Mouse (Mus musculus): ENCODE data around the gene Ssbp3. TPM values are rescaled to one million over a fixed set of nuclear protein-coding genes. Genes with fewer than 3 reads are reported as not detected.
A peak's percentile ranks its signal among the peaks of the same experiment; 100 is the strongest.

The Ssbp3 gene
- polyA plus RNA-seq, 1 experiment from 2014 or later, result 43.3 TPM

- no peak overlapping the region for H3K9ac ChIP-seq (ENCODE audit: low read length)
- peaks cover 90% of the 10 kb centered on the region for H3K36me3 ChIP-seq (ENCODE audit: control insufficient read depth, insufficient read depth, low read length)
- H3K4me3 ChIP-seq (ENCODE audit: control insufficient read depth in 1 of 2, insufficient read depth in 1 of 2, low read depth in 1 of 2, low read length in 2 of 2), result no peak overlapping the region
- ATAC-seq (ENCODE audit: insufficient number of reproducible peaks, insufficient read depth, low FRiP score, low read depth), result no peak
- peaks cover 5 to 8% of the 10 kb centered on the region in 2 experiments; a peak in 2 of 4 replicates for H3K4me1 ChIP-seq (ENCODE audit: control insufficient read depth in 2 of 2, insufficient read depth in 2 of 2, low read length in 2 of 2)
- H3K27me3 ChIP-seq (ENCODE audit: control insufficient read depth, insufficient read depth, low read length), result no peaks in the 10 kb centered on the region
- 0 out of 4 replicates have a peak overlapping the region, but pooled peaks of 1 of the 2 experiments have one; percentile 33 for H3K27ac ChIP-seq (replicated peaks in 1 of 2; ENCODE audit: control insufficient read depth in 1 of 2, insufficient read depth in 1 of 2, low read depth in 2 of 2, low read length in 2 of 2)
- no peak overlapping the region for H3K4me2 ChIP-seq (ENCODE audit: low read length)
- H3K9me3 ChIP-seq (ENCODE audit: control insufficient read depth, low read length), result no peaks in the 10 kb centered on the region
- 57% methylated on average over 8 of the region's 8 CpGs for WGBS
These were observed 128.8 kb downstream of the Ssbp3 start for GRCm38 (mm10) chr4:107039270-107039669.

- Histone ChIP-seq H3K4me3 (ENCODE audit: control insufficient read depth in 1 of 2, insufficient read depth in 1 of 2, low read depth in 1 of 2, low read length in 2 of 2) (no peak overlapping the region), H3K27me3 (ENCODE audit: control insufficient read depth, insufficient read depth, low read length) (no peaks in the 10 kb centered on the region), H3K27ac (replicated peaks in 1 of 2; ENCODE audit: control insufficient read depth in 1 of 2, insufficient read depth in 1 of 2, low read depth in 2 of 2, low read length in 2 of 2) (no peak overlapping the region), H3K9me3 (ENCODE audit: control insufficient read depth, low read length) (no peaks in the 10 kb centered on the region), H3K9ac (ENCODE audit: low read length) (no peak overlapping the region), H3K4me1 (ENCODE audit: control insufficient read depth in 2 of 2, insufficient read depth in 2 of 2, low read length in 2 of 2) (peaks cover 5 to 8% of the 10 kb centered on the region in 2 experiments; a peak in 2 of 4 replicates), H3K36me3 (ENCODE audit: control insufficient read depth, insufficient read depth, low read length) (peaks cover 93% of the 10 kb centered on the region), H3K4me2 (ENCODE audit: low read length) (no peak overlapping the region)
- WGBS, result 86% methylated on average over 6 of the region's 6 CpGs
- no peak for ATAC-seq (ENCODE audit: insufficient number of reproducible peaks, insufficient read depth, low FRiP score, low read depth)
These were observed 131.8 kb downstream of the Ssbp3 start for GRCm38 (mm10) chr4:107042304-107042703.

- Histone ChIP-seq H3K36me3 (ENCODE audit: control insufficient read depth, insufficient read depth, low read length) (peaks cover 90% of the 10 kb centered on the region), H3K9me3 (ENCODE audit: control insufficient read depth, low read length) (no peaks in the 10 kb centered on the region), H3K4me3 (ENCODE audit: control insufficient read depth in 1 of 2, insufficient read depth in 1 of 2, low read depth in 1 of 2, low read length in 2 of 2) (no peak overlapping the region), H3K4me1 (ENCODE audit: control insufficient read depth in 2 of 2, insufficient read depth in 2 of 2, low read length in 2 of 2) (no peaks in the 10 kb centered on the region), H3K27me3 (ENCODE audit: control insufficient read depth, insufficient read depth, low read length) (no peaks in the 10 kb centered on the region), H3K4me2 (ENCODE audit: low read length) (no peak overlapping the region), H3K9ac (ENCODE audit: low read length) (no peak overlapping the region), H3K27ac (replicated peaks in 1 of 2; ENCODE audit: control insufficient read depth in 1 of 2, insufficient read depth in 1 of 2, low read depth in 2 of 2, low read length in 2 of 2) (no peak overlapping the region)
- no peak for ATAC-seq (ENCODE audit: insufficient number of reproducible peaks, insufficient read depth, low FRiP score, low read depth)
- 96% methylated on average over 13 of the region's 13 CpGs for WGBS
These were observed 134.7 kb downstream of the Ssbp3 start for GRCm38 (mm10) chr4:107045188-107045587.

- no peak overlapping the region for H3K9ac ChIP-seq (ENCODE audit: low read length)
- H3K36me3 ChIP-seq (ENCODE audit: control insufficient read depth, insufficient read depth, low read length), result peaks cover 67% of the 10 kb centered on the region
- H3K4me1 ChIP-seq (ENCODE audit: control insufficient read depth in 2 of 2, insufficient read depth in 2 of 2, low read length in 2 of 2), result no peaks in the 10 kb centered on the region
- H3K27me3 ChIP-seq (ENCODE audit: control insufficient read depth, insufficient read depth, low read length), result no peaks in the 10 kb centered on the region
- 80% methylated on average over 5 of the region's 5 CpGs for WGBS
- H3K4me3 ChIP-seq (ENCODE audit: control insufficient read depth in 1 of 2, insufficient read depth in 1 of 2, low read depth in 1 of 2, low read length in 2 of 2), result no peak overlapping the region
- no peak overlapping the region for H3K27ac ChIP-seq (replicated peaks in 1 of 2; ENCODE audit: control insufficient read depth in 1 of 2, insufficient read depth in 1 of 2, low read depth in 2 of 2, low read length in 2 of 2)
- no peak overlapping the region for H3K4me2 ChIP-seq (ENCODE audit: low read length)
- ATAC-seq (ENCODE audit: insufficient number of reproducible peaks, insufficient read depth, low FRiP score, low read depth), result no peak
- no peaks in the 10 kb centered on the region for H3K9me3 ChIP-seq (ENCODE audit: control insufficient read depth, low read length)
These were observed 137.3 kb downstream of the Ssbp3 start for GRCm38 (mm10) chr4:107047806-107048205.

- ATAC-seq (ENCODE audit: insufficient number of reproducible peaks, insufficient read depth, low FRiP score, low read depth), result no peak
- peaks cover 61% of the 10 kb centered on the region for H3K36me3 ChIP-seq (ENCODE audit: control insufficient read depth, insufficient read depth, low read length)
- no peak overlapping the region for H3K4me2 ChIP-seq (ENCODE audit: low read length)
- 96% methylated on average over 11 of the region's 11 CpGs for WGBS
- no peak overlapping the region for H3K4me3 ChIP-seq (ENCODE audit: control insufficient read depth in 1 of 2, insufficient read depth in 1 of 2, low read depth in 1 of 2, low read length in 2 of 2)
- no peaks in the 10 kb centered on the region for H3K27me3 ChIP-seq (ENCODE audit: control insufficient read depth, insufficient read depth, low read length)
- no peaks in the 10 kb centered on the region for H3K4me1 ChIP-seq (ENCODE audit: control insufficient read depth in 2 of 2, insufficient read depth in 2 of 2, low read length in 2 of 2)
- no peak overlapping the region for H3K27ac ChIP-seq (replicated peaks in 1 of 2; ENCODE audit: control insufficient read depth in 1 of 2, insufficient read depth in 1 of 2, low read depth in 2 of 2, low read length in 2 of 2)
- no peak overlapping the region for H3K9ac ChIP-seq (ENCODE audit: low read length)
- H3K9me3 ChIP-seq (ENCODE audit: control insufficient read depth, low read length), result no peaks in the 10 kb centered on the region
These were observed 138.2 kb downstream of the Ssbp3 start for GRCm38 (mm10) chr4:107048568-107049162.

DNA sequence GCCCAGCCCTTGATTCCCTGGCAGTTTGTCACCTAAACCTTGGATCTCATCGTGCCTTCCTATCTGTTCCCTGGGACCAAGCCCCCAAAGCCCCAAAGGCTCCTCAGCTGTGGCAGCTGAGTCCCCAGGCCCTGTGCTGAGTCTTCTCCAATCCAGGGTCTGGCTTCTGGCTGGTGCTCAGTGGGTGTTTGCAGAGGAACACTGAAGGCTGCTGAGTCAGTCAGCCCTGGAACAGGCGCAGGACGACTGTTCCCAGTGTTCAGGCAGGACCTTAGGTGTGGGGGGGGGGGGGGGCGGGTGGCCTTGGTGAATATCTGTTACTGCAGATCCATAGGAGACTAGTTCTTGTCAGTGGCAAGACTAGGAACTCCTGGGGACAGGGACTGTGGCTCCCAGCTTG, 141.4 kb downstream of the Ssbp3 start:
- H3K4me1 ChIP-seq (ENCODE audit: control insufficient read depth in 2 of 2, insufficient read depth in 2 of 2, low read length in 2 of 2), result no peaks in the 10 kb centered on the region
- no peak overlapping the region for H3K9ac ChIP-seq (ENCODE audit: low read length)
- H3K27ac ChIP-seq (replicated peaks in 1 of 2; ENCODE audit: control insufficient read depth in 1 of 2, insufficient read depth in 1 of 2, low read depth in 2 of 2, low read length in 2 of 2), result no peak overlapping the region
- WGBS, result 34% methylated on average over 4 of the region's 4 CpGs
- H3K4me2 ChIP-seq (ENCODE audit: low read length), result no peak overlapping the region
- peaks cover 45% of the 10 kb centered on the region for H3K36me3 ChIP-seq (ENCODE audit: control insufficient read depth, insufficient read depth, low read length)
- no peaks in the 10 kb centered on the region for H3K27me3 ChIP-seq (ENCODE audit: control insufficient read depth, insufficient read depth, low read length)
- no peak for ATAC-seq (ENCODE audit: insufficient number of reproducible peaks, insufficient read depth, low FRiP score, low read depth)
- H3K9me3 ChIP-seq (ENCODE audit: control insufficient read depth, low read length), result no peaks in the 10 kb centered on the region
- H3K4me3 ChIP-seq (ENCODE audit: control insufficient read depth in 1 of 2, insufficient read depth in 1 of 2, low read depth in 1 of 2, low read length in 2 of 2), result no peak overlapping the region

DNA sequence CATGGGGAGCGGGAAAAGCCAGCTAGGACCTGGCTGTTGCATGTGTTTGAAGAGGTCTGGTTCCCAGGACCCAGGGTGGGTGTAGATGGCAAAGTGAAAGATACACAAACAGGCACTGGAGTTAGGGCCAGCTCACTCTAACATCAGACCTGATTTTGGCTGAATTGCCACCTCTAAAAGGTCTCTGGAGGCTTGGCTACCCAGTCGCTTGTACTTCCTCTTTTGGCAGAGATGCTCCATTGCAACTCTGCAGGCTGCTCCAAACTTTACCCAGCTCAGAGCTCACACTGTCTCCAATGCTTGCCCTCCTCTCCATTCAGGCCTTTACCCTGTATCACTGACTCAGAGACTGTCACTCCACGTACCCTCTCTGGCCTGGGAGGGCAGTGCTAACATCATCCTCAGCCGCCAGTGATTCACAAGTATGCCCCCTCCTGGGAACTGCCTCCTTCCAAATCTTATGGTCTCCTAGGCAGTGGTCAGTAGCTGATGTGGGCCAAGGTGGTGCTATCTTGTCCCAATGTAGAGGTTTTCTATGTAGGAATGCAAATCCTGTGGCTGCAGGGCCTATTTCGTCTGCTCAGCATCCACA, 142.6 kb downstream of the Ssbp3 start:
- Histone ChIP-seq H3K27me3 (ENCODE audit: control insufficient read depth, insufficient read depth, low read length) (no peaks in the 10 kb centered on the region), H3K27ac (replicated peaks in 1 of 2; ENCODE audit: control insufficient read depth in 1 of 2, insufficient read depth in 1 of 2, low read depth in 2 of 2, low read length in 2 of 2) (no peak overlapping the region), H3K4me3 (ENCODE audit: control insufficient read depth in 1 of 2, insufficient read depth in 1 of 2, low read depth in 1 of 2, low read length in 2 of 2) (no peak overlapping the region), H3K4me2 (ENCODE audit: low read length) (no peak overlapping the region), H3K9ac (ENCODE audit: low read length) (no peak overlapping the region), H3K9me3 (ENCODE audit: control insufficient read depth, low read length) (no peaks in the 10 kb centered on the region), H3K4me1 (ENCODE audit: control insufficient read depth in 2 of 2, insufficient read depth in 2 of 2, low read length in 2 of 2) (no peaks in the 10 kb centered on the region), H3K36me3 (ENCODE audit: control insufficient read depth, insufficient read depth, low read length) (peaks cover 45% of the 10 kb centered on the region)
- no peak for ATAC-seq (ENCODE audit: insufficient number of reproducible peaks, insufficient read depth, low FRiP score, low read depth)
- WGBS, result 48% methylated on average over 5 of the region's 5 CpGs

DNA sequence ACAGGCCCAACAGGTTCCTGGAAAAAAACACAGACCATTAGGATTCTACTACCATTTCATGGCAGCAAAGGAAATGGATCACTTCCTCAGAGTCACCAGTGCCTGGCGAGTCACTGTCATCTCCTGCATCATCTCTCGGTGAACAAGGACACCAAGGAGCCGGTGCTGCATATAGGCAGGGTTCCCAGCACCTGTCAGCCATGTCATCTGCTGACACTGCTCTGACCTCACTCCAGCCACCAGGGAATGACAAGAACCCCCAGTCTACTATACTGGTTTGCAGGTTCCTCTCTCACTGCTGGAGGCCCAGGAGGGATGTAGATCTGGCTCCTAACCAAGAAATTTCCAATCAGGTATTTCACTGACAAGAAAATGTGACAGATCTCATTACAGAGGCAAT, 145.6 kb downstream of the Ssbp3 start:
- no peak for ATAC-seq (ENCODE audit: insufficient number of reproducible peaks, insufficient read depth, low FRiP score, low read depth)
- no peaks in the 10 kb centered on the region for H3K9me3 ChIP-seq (ENCODE audit: control insufficient read depth, low read length)
- 57% methylated on average over 3 of the region's 3 CpGs for WGBS
- no peak overlapping the region for H3K4me3 ChIP-seq (ENCODE audit: control insufficient read depth in 1 of 2, insufficient read depth in 1 of 2, low read depth in 1 of 2, low read length in 2 of 2)
- no peak overlapping the region for H3K4me2 ChIP-seq (ENCODE audit: low read length)
- no peaks in the 10 kb centered on the region for H3K4me1 ChIP-seq (ENCODE audit: control insufficient read depth in 2 of 2, insufficient read depth in 2 of 2, low read length in 2 of 2)
- H3K9ac ChIP-seq (ENCODE audit: low read length), result no peak overlapping the region
- no peaks in the 10 kb centered on the region for H3K27me3 ChIP-seq (ENCODE audit: control insufficient read depth, insufficient read depth, low read length)
- H3K36me3 ChIP-seq (ENCODE audit: control insufficient read depth, insufficient read depth, low read length), result peaks cover 58% of the 10 kb centered on the region
- H3K27ac ChIP-seq (replicated peaks in 1 of 2; ENCODE audit: control insufficient read depth in 1 of 2, insufficient read depth in 1 of 2, low read depth in 2 of 2, low read length in 2 of 2), result no peak overlapping the region

Measured in heart, embryonic 14.5 days (tissue).